Mouse (Mus musculus) embryonic facial prominence, embryonic 11.5 days (tissue): Measurements from ENCODE around the gene Serpina3g. TPM values are rescaled to one million over a fixed set of nuclear protein-coding genes. Genes with fewer than 3 reads are reported as not detected.

ENCODE experiments used
- ATAC-seq: fragments of 200-750 bp; cut with Nextera tagmentation; replicated peaks from 2 replicates; pipeline ENCODE4 v1.8.0; 2017; ENCODE audit warnings: low read depth; ENCODE audit not compliant: insufficient number of reproducible peaks, low FRiP score, low TSS enrichment
- DNase-seq: peaks from one replicate; pipeline ENCODE4 v3.0.0-alpha.2; 2015; ENCODE audit warnings: low spot score
- H3K27ac ChIP-seq: fragments of 300-500 bp; sonication (generic); replicated peaks from 2 replicates; pipeline ENCODE4 v1.5.1; 2014; ENCODE audit warnings: mild to moderate bottlenecking, low read depth, low read length, control low read depth
- H3K27me3 ChIP-seq: fragments of 300-500 bp; sonication (generic); 2 replicates; pipeline ENCODE4 v1.6.1; 2014; ENCODE audit warnings: mild to moderate bottlenecking, low read length, moderate library complexity, mixed read lengths; ENCODE audit not compliant: control insufficient read depth, insufficient read depth
- H3K36me3 ChIP-seq: fragments of 300-500 bp; sonication (generic); replicated peaks from 2 replicates; pipeline ENCODE4 v1.6.1; 2014; ENCODE audit warnings: low read depth, mild to moderate bottlenecking, low read length, moderate library complexity, mixed read lengths; ENCODE audit not compliant: control insufficient read depth, insufficient read depth
- H3K4me1 ChIP-seq: fragments of 300-500 bp; sonication (generic); 2 replicates; pipeline ENCODE4 v1.6.1; 2014; ENCODE audit warnings: low read length, mixed read lengths; ENCODE audit not compliant: control insufficient read depth, insufficient read depth
- H3K4me2 ChIP-seq: fragments of 300-500 bp; sonication (generic); 2 replicates; pipeline ENCODE4 v1.6.1; 2014; ENCODE audit warnings: low read depth, mild to moderate bottlenecking, control low read depth, low read length, moderate library complexity
- H3K4me3 ChIP-seq: fragments of 300-500 bp; sonication (generic); 2 replicates; pipeline ENCODE4 v1.5.1; 2014; ENCODE audit warnings: low read depth, low read length, control low read depth
- H3K9ac ChIP-seq: fragments of 300-500 bp; sonication (generic); replicated peaks from 2 replicates; pipeline ENCODE4 v1.6.1; 2014; ENCODE audit warnings: mild to moderate bottlenecking, control low read depth, low read length
- H3K9me3 ChIP-seq: fragments of 300-500 bp; sonication (generic); replicated peaks from 2 replicates; pipeline ENCODE4 v1.6.1; 2016; ENCODE audit warnings: mild to moderate bottlenecking, low read length, inconsistent platforms, mixed read lengths; ENCODE audit not compliant: control insufficient read depth
- WGBS: fragments of 180-500 bp; shearing (Covaris S2); extraction: QIAGEN DNeasy Blood & Tissue Kit; methylation state at CpG from one replicate; pipeline ENCODE4 v1.1.7; 2014; 5-methylcytosine and 5-hydroxymethylcytosine counted together
- polyA plus RNA-seq: library from polyadenylated mRNA; unstranded; fragments of >200 nt; fragmentation: Nextera tagmentation; extraction: Ambion mirVana; gene quantifications from 2 replicates; pipeline ENCODE4 v1.2.1, GENCODE M21; 2014

The Serpina3g gene
- 0.35 and 0.43 TPM in 2 replicates for polyA plus RNA-seq

DNA sequence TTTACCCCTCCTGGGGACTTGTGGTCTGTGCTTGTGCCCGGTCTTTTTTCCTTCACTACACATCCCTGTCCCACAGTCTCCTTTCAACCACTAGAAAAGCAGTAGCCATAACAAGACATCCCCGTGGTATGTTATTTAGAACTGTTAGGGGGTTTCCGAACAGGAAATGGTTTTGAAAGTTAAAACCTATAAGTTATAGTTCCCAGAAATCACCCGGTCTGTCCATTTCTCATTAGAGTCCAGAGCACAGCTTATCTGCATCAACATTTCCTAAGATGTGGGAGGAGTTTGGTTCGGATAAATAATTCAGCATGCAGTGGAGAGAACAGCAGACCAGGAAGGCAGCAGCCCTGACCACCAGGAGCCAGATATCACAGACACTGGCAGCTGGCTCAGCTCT is at the start of gene Serpina3g:
TSS of gene Serpina3g (plus strand) at position 331 of the 400 bp plus-strand sequence.
- Histone ChIP-seq H3K27ac (no peak within 1 kb of the TSS), H3K4me2 (no peak within 1 kb of the TSS), H3K27me3 (no peaks in the 10 kb centered on the region), H3K9me3 (no peaks in the 10 kb centered on the region), H3K4me3 (no peak within 1 kb of the TSS), H3K36me3 (no peaks in the 10 kb centered on the region), H3K9ac (no peak within 1 kb of the TSS), H3K4me1 (no peaks in the 10 kb centered on the region)
- ATAC-seq: no peak
- DNase-seq: no peak
- WGBS: 64% methylated on average over 5 of the region's 5 CpGs

GRCm38 (mm10) chr12:104189246-104189645 is 46.8 kb upstream of the Serpina3g start:
- Histone ChIP-seq H3K4me2 (no peak overlapping the region), H3K36me3 (no peaks in the 10 kb centered on the region), H3K4me1 (no peaks in the 10 kb centered on the region), H3K4me3 (no peak overlapping the region), H3K27me3 (no peaks in the 10 kb centered on the region), H3K27ac (no peak overlapping the region), H3K9me3 (no peaks in the 10 kb centered on the region), H3K9ac (no peak overlapping the region)
- ATAC-seq (no peak), DNase-seq (no peak)
- WGBS: 76% methylated on average over 2 of the region's 2 CpGs

DNA sequence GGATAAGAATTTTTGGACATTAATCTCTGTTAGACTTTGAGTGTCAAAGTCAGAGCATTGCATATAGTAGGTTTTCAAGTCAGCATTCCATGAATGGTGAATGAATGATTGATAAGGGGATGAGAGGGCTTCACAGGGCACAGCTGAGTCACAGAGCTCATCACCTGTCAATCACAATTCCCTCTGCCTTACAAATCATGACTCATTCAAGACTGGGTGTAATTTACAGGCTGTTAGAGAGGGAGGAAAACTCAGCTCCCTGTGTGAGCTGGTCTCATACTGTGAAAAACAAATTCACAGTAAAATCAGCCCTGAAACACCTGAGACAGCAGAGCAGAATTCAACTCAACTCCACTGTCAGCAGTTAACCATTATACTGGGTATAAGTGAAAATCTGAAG is 45.2 kb upstream of the Serpina3g start:
- Histone ChIP-seq H3K9me3 (no peaks in the 10 kb centered on the region), H3K4me3 (no peak overlapping the region), H3K27me3 (no peaks in the 10 kb centered on the region), H3K4me1 (no peaks in the 10 kb centered on the region), H3K36me3 (no peaks in the 10 kb centered on the region), H3K27ac (no peak overlapping the region), H3K4me2 (no peak overlapping the region), H3K9ac (no peak overlapping the region)
- ATAC-seq (no peak), DNase-seq (no peak)

DNA sequence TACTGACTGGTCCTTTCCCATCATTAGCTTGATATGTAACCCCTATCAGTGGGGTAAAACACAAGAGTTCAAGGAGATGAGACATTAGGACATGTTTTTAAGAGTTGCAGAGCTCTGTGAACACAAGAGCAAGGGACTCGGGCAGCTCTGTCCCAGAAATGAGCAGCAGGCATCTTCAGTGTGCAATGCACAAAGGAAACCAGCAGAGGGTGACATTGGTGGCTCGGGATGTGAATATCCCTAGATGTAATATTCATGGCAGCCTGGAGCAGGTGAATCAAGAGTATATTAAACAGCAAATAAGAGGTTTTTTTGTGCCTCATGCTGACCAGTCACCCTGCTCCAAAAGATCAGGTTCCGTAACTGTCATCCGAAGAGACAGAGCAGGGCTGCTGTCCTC is 26.9 kb upstream of the Serpina3g start:
- Histone ChIP-seq H3K27me3 (no peaks in the 10 kb centered on the region), H3K4me2 (no peak overlapping the region), H3K36me3 (no peaks in the 10 kb centered on the region), H3K4me1 (no peaks in the 10 kb centered on the region), H3K9ac (no peak overlapping the region), H3K4me3 (no peak overlapping the region), H3K27ac (no peak overlapping the region), H3K9me3 (no peaks in the 10 kb centered on the region)
- 72% methylated on average over 4 of the region's 4 CpGs for WGBS
- DNase-seq: peak; percentile 7
- ATAC-seq: no peak

DNA sequence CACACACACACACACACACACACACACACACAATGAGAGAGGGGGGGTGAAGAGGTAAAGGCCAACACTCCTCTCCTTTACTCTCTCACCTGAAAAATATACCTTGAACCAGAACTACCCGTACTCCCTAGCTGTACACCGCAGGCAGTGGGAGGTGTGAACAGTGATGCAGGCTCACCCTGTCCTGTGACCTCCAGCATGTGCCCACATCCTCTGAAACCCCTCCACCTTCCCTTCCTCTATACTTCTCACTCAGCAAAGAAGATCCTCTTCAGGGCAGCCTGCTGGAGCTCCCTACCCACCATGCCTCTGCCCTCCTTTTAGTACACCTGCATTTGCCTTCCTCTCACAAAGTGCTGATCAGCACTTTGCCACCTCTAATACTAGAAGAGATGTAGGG is 26.2 kb upstream of the Serpina3g start:
- 94% methylated on average over 2 of the region's 2 CpGs for WGBS
- H3K4me3 ChIP-seq: no peak overlapping the region
- no peaks in the 10 kb centered on the region for H3K4me1 ChIP-seq
- no peak overlapping the region for H3K27ac ChIP-seq
- H3K9me3 ChIP-seq: no peaks in the 10 kb centered on the region
- H3K4me2 ChIP-seq: no peak overlapping the region
- H3K27me3 ChIP-seq: no peaks in the 10 kb centered on the region
- ATAC-seq (no peak), DNase-seq (no peak)
- H3K36me3 ChIP-seq: no peaks in the 10 kb centered on the region
- H3K9ac ChIP-seq: no peak overlapping the region

DNA sequence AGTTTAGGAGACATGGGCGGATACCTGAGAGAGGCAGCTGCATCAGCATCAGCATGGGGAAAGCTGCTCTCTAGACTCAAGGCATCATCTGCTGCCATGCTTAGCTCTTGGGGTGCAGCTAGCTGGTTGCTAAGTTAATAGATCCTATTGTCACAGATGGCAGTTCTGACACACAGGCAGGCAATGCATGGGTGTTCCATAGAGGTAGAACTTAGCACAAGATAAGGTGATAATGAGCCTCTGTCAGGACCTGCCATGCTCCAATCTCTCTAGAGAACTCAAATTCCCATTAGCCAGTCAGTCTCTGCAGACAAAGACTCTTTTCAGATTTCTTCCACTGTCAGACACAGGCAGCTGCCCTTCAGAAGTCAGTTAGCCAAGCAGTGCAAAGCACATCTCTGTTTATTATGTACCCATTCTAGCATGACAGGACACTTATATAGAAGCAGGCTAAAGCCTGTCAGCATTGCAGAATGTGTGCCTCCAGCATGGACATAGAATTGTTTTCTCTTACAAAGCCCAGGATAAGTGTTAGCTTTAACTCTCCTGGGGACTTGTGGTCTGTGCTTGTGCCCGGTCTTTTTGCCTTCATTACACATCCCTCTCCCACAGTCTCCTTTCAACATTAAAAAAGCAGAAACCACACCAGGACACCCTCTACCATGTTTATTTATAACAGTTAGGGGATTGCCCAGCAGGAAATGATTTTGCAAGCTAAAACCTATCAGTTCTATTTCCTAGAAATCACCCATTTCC is 22.2 kb upstream of the Serpina3g start:
- Histone ChIP-seq H3K27me3 (no peaks in the 10 kb centered on the region), H3K9ac (no peak overlapping the region), H3K9me3 (no peaks in the 10 kb centered on the region), H3K4me2 (no peak overlapping the region), H3K4me1 (no peaks in the 10 kb centered on the region), H3K4me3 (no peak overlapping the region), H3K36me3 (no peaks in the 10 kb centered on the region), H3K27ac (no peak overlapping the region)
- 52% methylated on average over 2 of the region's 2 CpGs for WGBS
- ATAC-seq (no peak), DNase-seq (no peak)

DNA sequence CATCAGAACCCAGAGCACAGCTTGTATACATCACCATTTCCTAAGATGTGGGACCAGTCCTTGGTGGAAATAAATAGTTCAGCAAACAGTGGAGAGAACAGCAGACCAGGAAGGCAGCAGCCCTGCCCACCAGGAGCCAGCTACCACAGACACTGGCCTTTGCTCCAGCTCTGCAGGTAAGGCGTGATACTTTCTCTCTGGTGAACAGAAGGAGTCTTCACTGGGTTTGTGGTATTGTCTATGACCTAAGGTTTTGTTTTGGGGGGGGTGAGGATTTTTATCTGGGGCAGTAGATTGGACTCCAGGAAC is 21.6 kb upstream of the Serpina3g start, which contains the start of gene Serpina3f:
TSS of gene Serpina3f (plus strand) at position 100 of the 309 bp plus-strand sequence.
- Histone ChIP-seq H3K36me3 (no peaks in the 10 kb centered on the region), H3K9me3 (no peaks in the 10 kb centered on the region), H3K4me3 (no peak within 1 kb of the TSS), H3K27me3 (no peaks in the 10 kb centered on the region), H3K9ac (no peak within 1 kb of the TSS), H3K27ac (no peak within 1 kb of the TSS), H3K4me1 (no peaks in the 10 kb centered on the region), H3K4me2 (no peak within 1 kb of the TSS)
- DNase-seq: no peak
- 69% methylated on average over 1 of the region's 1 CpGs for WGBS
- ATAC-seq: no peak

- Histone ChIP-seq H3K4me3 (no peak overlapping the region), H3K27ac (no peak overlapping the region), H3K4me1 (no peaks in the 10 kb centered on the region), H3K27me3 (no peaks in the 10 kb centered on the region), H3K9ac (no peak overlapping the region), H3K9me3 (no peaks in the 10 kb centered on the region), H3K36me3 (no peaks in the 10 kb centered on the region), H3K4me2 (no peak overlapping the region)
- ATAC-seq (no peak), DNase-seq (no peak)
- 82% methylated on average over 1 of the region's 1 CpGs for WGBS
Observed at GRCm38 (mm10) chr12:104215249-104215648, 20.8 kb upstream of the Serpina3g start.
